Mouse (Mus musculus) liver, embryonic 14.5 days (tissue): ENCODE measurements at regions not wholly inside any gene's neighbourhood (a gene's known extent, or its start where the extent isn't known, plus 50 kb on each side); places are given as distances from the start of the nearest gene placed in this dataset.

Source experiments
- ATAC-seq: fragments of 200-750 bp; cut with Nextera tagmentation; 2 replicates; pipeline ENCODE4 v1.8.0; 2017; ENCODE audit warnings: moderate number of reproducible peaks, mild to moderate bottlenecking, moderate library complexity; ENCODE audit not compliant: insufficient read depth
- DNase-seq, 3 experiments: peaks; one replicate each; pipeline ENCODE4 v3.0.0-alpha.2; 2012 to 2013; ENCODE audit warnings: low read depth in 3 of 3, low spot score in 3 of 3
- H3K27ac ChIP-seq: fragments of 300-500 bp; sonication (generic); 2 replicates; pipeline ENCODE4 v1.5.1; 2014; ENCODE audit warnings: moderate library complexity, mild to moderate bottlenecking, control low read depth, inconsistent platforms
- H3K27me3 ChIP-seq: fragments of 300-500 bp; sonication (generic); 2 replicates; pipeline ENCODE4 v1.6.1; 2014; ENCODE audit warnings: mild to moderate bottlenecking, low read length, moderate library complexity; ENCODE audit not compliant: control insufficient read depth, insufficient read depth
- H3K36me3 ChIP-seq: fragments of 300-500 bp; sonication (generic); replicated peaks from 2 replicates; pipeline ENCODE4 v1.6.1; 2014; ENCODE audit warnings: low read depth; ENCODE audit not compliant: control insufficient read depth, insufficient read depth
- H3K4me1 ChIP-seq, 2 experiments: fragments of 200-500 bp in 1 of 2; fragments of 300-500 bp in 1 of 2; sonication (generic) in 1 of 2; replicated peaks; 2 replicates each; pipeline ENCODE4 v1.6.1; 2012 to 2014; ENCODE audit warnings: antibody characterized with exemption in 1 of 2, inconsistent platforms in 1 of 2, low read length in 1 of 2; ENCODE audit not compliant: control insufficient read depth in 2 of 2, insufficient read depth in 2 of 2
- H3K4me2 ChIP-seq: fragments of 300-500 bp; sonication (generic); 2 replicates; pipeline ENCODE4 v1.6.1; 2014; ENCODE audit warnings: low read depth, mild to moderate bottlenecking, control low read depth, moderate library complexity
- H3K4me3 ChIP-seq, 2 experiments: fragments of 200-500 bp in 1 of 2; fragments of 300-500 bp in 1 of 2; sonication (generic) in 1 of 2; 2 replicates each; pipeline ENCODE4 v1.5.1; 2012 to 2014; ENCODE audit warnings: low read depth in 2 of 2, low read length in 2 of 2, mild to moderate bottlenecking in 2 of 2, control low read depth in 1 of 2, inconsistent platforms in 1 of 2, moderate library complexity in 1 of 2; ENCODE audit not compliant: insufficient read depth in 1 of 2
- H3K9ac ChIP-seq: fragments of 300-500 bp; sonication (generic); replicated peaks from 2 replicates; pipeline ENCODE4 v1.6.1; 2014; ENCODE audit warnings: mild to moderate bottlenecking, control low read depth, moderate library complexity
- H3K9me3 ChIP-seq: fragments of 300-500 bp; sonication (generic); 2 replicates; pipeline ENCODE4 v1.6.1; 2016; ENCODE audit warnings: low read length, mixed read lengths; ENCODE audit not compliant: control insufficient read depth
- CTCF ChIP-seq: IDR thresholded peaks from 2 replicates; pipeline ENCODE4 v1.5.1; 2016; ENCODE audit warnings: antibody characterized with exemption, low read depth, control low read depth
- EP300 ChIP-seq: IDR thresholded peaks from 2 replicates; pipeline ENCODE4 v1.6.1; 2016; ENCODE audit warnings: antibody characterized with exemption, low read depth
- WGBS: fragments of 180-500 bp; shearing (Covaris S2); extraction: QIAGEN DNeasy Blood & Tissue Kit; methylation state at CpG from one replicate; pipeline ENCODE4 v1.1.7; 2014; ENCODE audit not compliant: insufficient replicate concordance; 5-methylcytosine and 5-hydroxymethylcytosine counted together

- H3K4me2 ChIP-seq, result no peak overlapping the region
- H3K9me3 ChIP-seq, result no peaks in the 10 kb centered on the region
- H3K27me3 ChIP-seq, result no peaks in the 10 kb centered on the region
- DNase-seq (no peak), ATAC-seq (no peak)
- H3K4me1 ChIP-seq, result no peaks in the 10 kb centered on the region
- no peak overlapping the region for H3K4me3 ChIP-seq
- TF ChIP-seq EP300, result no peak
- H3K36me3 ChIP-seq, result no peaks in the 10 kb centered on the region
- 69% methylated on average over 4 of the region's 4 CpGs for WGBS
- H3K9ac ChIP-seq, result no peak overlapping the region
- H3K27ac ChIP-seq, result no peak overlapping the region
Measured at GRCm38 (mm10) chr15:6034156-6034555, 265.4 kb upstream of the Dab2 start.

GRCm38 (mm10) chr15:6044511-6045256, 254.9 kb upstream of the Dab2 start:
- WGBS, result 44% methylated on average over 10 of the region's 10 CpGs
- H3K9ac ChIP-seq, result no peak overlapping the region
- no peak overlapping the region for H3K4me3 ChIP-seq
- H3K36me3 ChIP-seq, result no peaks in the 10 kb centered on the region
- H3K27ac ChIP-seq, result no peak overlapping the region
- no peak overlapping the region for H3K4me2 ChIP-seq
- H3K9me3 ChIP-seq, result no peaks in the 10 kb centered on the region
- TF ChIP-seq EP300, result no peak
- no peak for TF ChIP-seq CTCF
- no peak for DNase-seq
- peak; percentile 70 for ATAC-seq
- H3K4me1 ChIP-seq, result peaks cover 0 to 3% of the 10 kb centered on the region in 2 experiments; a peak in 1 of 4 replicates
- H3K27me3 ChIP-seq, result no peaks in the 10 kb centered on the region

DNA sequence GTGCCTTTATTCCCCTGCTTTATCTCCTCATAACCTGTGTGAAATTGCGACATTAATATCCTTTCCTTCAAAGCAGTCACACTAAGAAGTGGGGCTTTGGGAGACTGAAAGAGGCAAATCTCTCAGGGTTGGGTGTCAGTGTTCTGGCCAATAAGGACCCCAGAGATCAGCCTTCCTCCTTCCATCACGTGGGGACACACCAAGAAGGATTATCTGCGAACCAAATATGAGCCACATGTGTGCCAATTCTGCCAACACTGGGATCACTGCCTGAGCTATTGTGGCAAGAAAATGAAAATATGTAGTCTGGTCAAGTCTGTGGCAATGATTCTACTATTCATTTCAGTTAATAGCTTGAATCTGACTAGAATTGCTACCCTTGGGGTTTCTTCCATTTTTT, 243.9 kb upstream of the Dab2 start:
- Histone ChIP-seq H3K4me2 (no peak overlapping the region), H3K9me3 (no peaks in the 10 kb centered on the region), H3K27me3 (no peaks in the 10 kb centered on the region), H3K27ac (no peak overlapping the region), H3K4me1 (peaks cover 23 to 25% of the 10 kb centered on the region in 2 experiments), H3K9ac (no peak overlapping the region), H3K4me3 (no peak overlapping the region), H3K36me3 (no peaks in the 10 kb centered on the region)
- no peak for DNase-seq
- no peak for ATAC-seq
- TF ChIP-seq CTCF (no peak), EP300 (no peak)
- WGBS, result 63% methylated on average over 3 of the region's 3 CpGs

DNA sequence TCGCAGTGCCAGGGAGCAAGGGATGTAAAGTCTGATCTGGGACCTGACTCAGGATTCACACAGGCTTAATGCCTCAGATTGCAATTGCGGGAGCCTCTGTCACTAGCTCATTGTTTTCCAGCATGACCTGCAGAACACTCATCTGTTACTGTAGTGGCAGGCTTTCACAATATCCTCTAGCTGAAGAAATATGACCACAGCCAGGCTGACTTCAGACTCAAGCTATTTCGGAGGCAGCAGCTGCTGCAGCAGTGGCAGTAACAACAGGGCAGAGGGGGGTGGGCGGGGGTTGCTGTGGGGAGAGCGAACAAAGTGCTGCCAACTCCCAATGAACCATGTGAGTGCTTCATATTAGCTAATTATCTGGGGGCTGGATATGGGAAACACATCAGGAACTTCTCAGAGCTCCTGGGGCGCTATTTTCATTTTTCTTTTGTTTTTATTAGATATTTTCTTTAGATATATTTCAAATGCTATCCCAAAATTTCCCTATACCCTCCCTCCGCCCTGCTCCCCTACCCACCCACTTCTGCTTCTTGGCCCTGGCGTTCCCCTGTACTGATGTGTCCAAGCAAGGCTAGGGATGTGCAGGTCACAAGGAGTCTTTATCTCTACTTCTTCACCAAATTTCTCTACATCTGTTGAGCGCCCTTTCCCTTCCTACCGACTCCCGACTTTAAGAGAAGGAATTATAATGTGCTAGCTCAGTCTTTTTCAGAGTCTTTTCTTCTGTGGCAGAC, 242.5 kb upstream of the Dab2 start:
- no peak overlapping the region for H3K9ac ChIP-seq
- ATAC-seq (no peak), DNase-seq (no peak)
- H3K4me2 ChIP-seq, result no peak overlapping the region
- WGBS, result 45% methylated on average over 11 of the region's 11 CpGs
- no peak overlapping the region for H3K27ac ChIP-seq
- TF ChIP-seq EP300, result no peak
- peaks cover 27 to 29% of the 10 kb centered on the region in 2 experiments for H3K4me1 ChIP-seq
- no peak overlapping the region for H3K4me3 ChIP-seq
- no peaks in the 10 kb centered on the region for H3K27me3 ChIP-seq
- no peaks in the 10 kb centered on the region for H3K36me3 ChIP-seq
- no peaks in the 10 kb centered on the region for H3K9me3 ChIP-seq

- peak overlapping the region; percentile 40; the same call in 1 of the 2 replicates for H3K9ac ChIP-seq
- no peaks in the 10 kb centered on the region for H3K36me3 ChIP-seq
- no peaks in the 10 kb centered on the region for H3K27me3 ChIP-seq
- peak; percentile 46; the same call in 1 of the 2 replicates for ATAC-seq
- no peak for DNase-seq
- peak overlapping the region; percentile 86 for H3K27ac ChIP-seq
- peaks cover 27 to 29% of the 10 kb centered on the region in 2 experiments for H3K4me1 ChIP-seq
- no peak for TF ChIP-seq EP300
- no peak for TF ChIP-seq CTCF
- H3K4me2 ChIP-seq, result peak overlapping the region; percentile 46
- WGBS, result 38% methylated on average over 2 of the region's 2 CpGs
- no peaks in the 10 kb centered on the region for H3K9me3 ChIP-seq
- H3K4me3 ChIP-seq, result no peak overlapping the region
Measured at GRCm38 (mm10) chr15:6059361-6059760, 240.2 kb upstream of the Dab2 start.
